ENCODE assay signal across 17 mouse cellular contexts in the genomic region with DNA sequence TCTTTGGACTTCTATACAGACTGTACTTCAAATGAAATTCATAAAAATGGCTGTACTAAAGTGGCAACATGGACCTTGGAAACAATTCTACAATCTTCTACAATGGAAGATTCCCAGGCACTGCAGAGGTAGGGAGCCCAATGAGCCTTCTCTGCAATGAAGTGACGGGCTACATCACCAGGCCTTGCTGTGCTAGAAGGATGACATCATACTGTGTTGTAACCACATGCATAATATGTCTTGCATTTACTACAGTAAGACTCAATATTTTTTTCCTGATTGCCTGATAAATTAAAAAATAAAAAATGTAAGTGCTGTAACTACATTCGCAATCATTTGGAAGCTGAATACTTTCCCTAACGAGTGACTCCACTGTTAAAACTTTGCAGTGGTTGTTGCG.
"Had no signal": no experiment of that assay in that cellular context is flagged by ENCODE, and none has a peak within 500 bp of the region (broad histone marks: within the 10 kb centered on the region; RNA-seq: fewer than 3 reads in every experiment).

No protein-coding gene starts in this region.

- H3K27me3 ChIP-seq: liver, embryonic 13.5 days; megakaryocyte, embryonic 14.5 days; midbrain, embryonic 15.5 days; neural tube, embryonic 13.5 days; stomach, embryonic 15.5 days had no signal

- H3K4me2 ChIP-seq: liver, embryonic 13.5 days; midbrain, embryonic 15.5 days; neural tube, embryonic 13.5 days; stomach, embryonic 15.5 days had no signal

- H3K9ac ChIP-seq: liver, embryonic 13.5 days; midbrain, embryonic 15.5 days; neural tube, embryonic 13.5 days; stomach, embryonic 15.5 days had no signal

- DNase-seq: kidney, adult 2 months; kidney, postnatal 25 days; layer of hippocampus, postnatal 36 days; liver, embryonic 13.5 days; lung, adult 2 months; lung, postnatal 36 days; retina, postnatal 1 day; right cerebral cortex, postnatal 25 days; spleen, adult 18-20 months; thymus, postnatal 25 days had no signal

- H3K9me3 ChIP-seq: liver, embryonic 13.5 days; megakaryocyte, embryonic 14.5 days; midbrain, embryonic 15.5 days; neural tube, embryonic 13.5 days; stomach, embryonic 15.5 days had no signal

- ATAC-seq: midbrain, embryonic 15.5 days had no signal

- H3K27ac ChIP-seq: kidney, postnatal 0 days; left cerebral cortex, adult 2 months; liver, embryonic 13.5 days; midbrain, embryonic 10.5 days; midbrain, embryonic 15.5 days; neural tube, embryonic 13.5 days; stomach, embryonic 15.5 days had no signal

- H3K36me3 ChIP-seq: liver, embryonic 13.5 days; midbrain, embryonic 15.5 days; neural tube, embryonic 13.5 days; stomach, embryonic 15.5 days had no signal

- H3K4me3 ChIP-seq: left cerebral cortex, adult 2 months; liver, embryonic 13.5 days; megakaryocyte, embryonic 14.5 days; midbrain, embryonic 10.5 days; midbrain, embryonic 15.5 days; neural tube, embryonic 13.5 days; stomach, embryonic 15.5 days had no signal
